Mouse (Mus musculus): Measurements from ENCODE around the gene Map3k21. TPM values are rescaled to one million over a fixed set of nuclear protein-coding genes. Genes with fewer than 3 reads are reported as not detected.

The Map3k21 gene
- polyA plus RNA-seq, 1 experiment: not detected

- H3K36me3 ChIP-seq (ENCODE audit: control insufficient read depth, insufficient read depth): no peaks in the 10 kb centered on the region
- H3K27me3 ChIP-seq (ENCODE audit: control insufficient read depth, insufficient read depth, insufficient read length): no peaks in the 10 kb centered on the region
- H3ac ChIP-seq (ENCODE audit: control insufficient read depth, insufficient read length): no peak overlapping the region
- no peak for TF ChIP-seq TCF12 (IDR thresholded peaks at IDR 0.05; ENCODE audit: insufficient read depth, poor library complexity, severe bottlenecking)
- no peak for TF ChIP-seq REST (IDR thresholded peaks at IDR 0.05; ENCODE audit: insufficient read depth, insufficient read length)
- TF ChIP-seq MYOG (IDR thresholded peaks at IDR 0.05; ENCODE audit: control insufficient read depth in 1 of 3, insufficient read depth in 1 of 3, insufficient read length in 2 of 3, low read depth in 2 of 3): no peak
- TF ChIP-seq E2F4 (IDR thresholded peaks at IDR 0.05; ENCODE audit: insufficient read depth): no peak
- TF ChIP-seq SRF (IDR thresholded peaks at IDR 0.05; ENCODE audit: control insufficient read depth, insufficient read length, low read depth): no peak
- TF ChIP-seq CEBPB (IDR thresholded peaks at IDR 0.05; ENCODE audit: insufficient read depth, poor library complexity, severe bottlenecking): no peak
- no peak for TF ChIP-seq POLR2A (IDR thresholded peaks at IDR 0.05; ENCODE audit: insufficient read length, low read depth)
- no peak for TF ChIP-seq MAX (IDR thresholded peaks at IDR 0.05; ENCODE audit: low read depth)
- no peak for TF ChIP-seq MYOD1 (IDR thresholded peaks at IDR 0.05; ENCODE audit: control insufficient read depth in 1 of 3, insufficient read length in 2 of 3, low read depth in 2 of 3)
- no peak for TF ChIP-seq USF1 (IDR thresholded peaks at IDR 0.05; ENCODE audit: low read depth)
- TF ChIP-seq TCF3 (IDR thresholded peaks at IDR 0.05; ENCODE audit: insufficient read length, low read depth): no peak
- no peak for TF ChIP-seq POLR2AphosphoS2 (IDR thresholded peaks at IDR 0.05; ENCODE audit: insufficient read length, low read depth)
- H3K4me2 ChIP-seq (ENCODE audit: low read depth): no peak overlapping the region
- H3K79me2 ChIP-seq (ENCODE audit: control insufficient read depth, insufficient read depth): no peaks in the 10 kb centered on the region
- no peak overlapping the region for H3K4me3 ChIP-seq
Observed at GRCm38 (mm10) chr8:125975981-125976380, 65.7 kb downstream of the Map3k21 start.

- TF ChIP-seq E2F4 (IDR thresholded peaks at IDR 0.05; ENCODE audit: insufficient read depth) (no peak), CEBPB (IDR thresholded peaks at IDR 0.05; ENCODE audit: insufficient read depth, poor library complexity, severe bottlenecking) (no peak), POLR2AphosphoS2 (IDR thresholded peaks at IDR 0.05; ENCODE audit: insufficient read length, low read depth) (no peak), TCF12 (IDR thresholded peaks at IDR 0.05; ENCODE audit: insufficient read depth, poor library complexity, severe bottlenecking) (no peak), MAX (IDR thresholded peaks at IDR 0.05; ENCODE audit: low read depth) (no peak), MYOD1 (IDR thresholded peaks at IDR 0.05; ENCODE audit: control insufficient read depth in 1 of 3, insufficient read length in 2 of 3, low read depth in 2 of 3) (no peak), USF1 (IDR thresholded peaks at IDR 0.05; ENCODE audit: low read depth) (no peak), TCF3 (IDR thresholded peaks at IDR 0.05; ENCODE audit: insufficient read length, low read depth) (no peak), POLR2A (IDR thresholded peaks at IDR 0.05; ENCODE audit: insufficient read length, low read depth) (no peak), REST (IDR thresholded peaks at IDR 0.05; ENCODE audit: insufficient read depth, insufficient read length) (no peak), SRF (IDR thresholded peaks at IDR 0.05; ENCODE audit: control insufficient read depth, insufficient read length, low read depth) (no peak), MYOG (IDR thresholded peaks at IDR 0.05; ENCODE audit: control insufficient read depth in 1 of 3, insufficient read depth in 1 of 3, insufficient read length in 2 of 3, low read depth in 2 of 3) (no peak)
- H3K27me3 ChIP-seq (ENCODE audit: control insufficient read depth, insufficient read depth, insufficient read length): no peaks in the 10 kb centered on the region
- no peak overlapping the region for H3ac ChIP-seq (ENCODE audit: control insufficient read depth, insufficient read length)
- no peaks in the 10 kb centered on the region for H3K79me2 ChIP-seq (ENCODE audit: control insufficient read depth, insufficient read depth)
- H3K4me3 ChIP-seq: no peak overlapping the region
- H3K36me3 ChIP-seq (ENCODE audit: control insufficient read depth, insufficient read depth): no peaks in the 10 kb centered on the region
- no peak overlapping the region for H3K4me2 ChIP-seq (ENCODE audit: low read depth)
Observed at GRCm38 (mm10) chr8:125980826-125981225, 70.6 kb downstream of the Map3k21 start.

- Histone ChIP-seq H3K79me2 (ENCODE audit: control insufficient read depth, insufficient read depth) (no peaks in the 10 kb centered on the region), H3K4me2 (ENCODE audit: low read depth) (no peak overlapping the region), H3K4me3 (no peak overlapping the region), H3K36me3 (ENCODE audit: control insufficient read depth, insufficient read depth) (no peaks in the 10 kb centered on the region), H3ac (ENCODE audit: control insufficient read depth, insufficient read length) (no peak overlapping the region), H3K27me3 (ENCODE audit: control insufficient read depth, insufficient read depth, insufficient read length) (no peaks in the 10 kb centered on the region)
- TF ChIP-seq POLR2AphosphoS2 (IDR thresholded peaks at IDR 0.05; ENCODE audit: insufficient read length, low read depth): no peak
- TF ChIP-seq MAX (IDR thresholded peaks at IDR 0.05; ENCODE audit: low read depth): no peak
- TF ChIP-seq E2F4 (IDR thresholded peaks at IDR 0.05; ENCODE audit: insufficient read depth): no peak
- no peak for TF ChIP-seq MYOD1 (IDR thresholded peaks at IDR 0.05; ENCODE audit: control insufficient read depth in 1 of 3, insufficient read length in 2 of 3, low read depth in 2 of 3)
- no peak for TF ChIP-seq REST (IDR thresholded peaks at IDR 0.05; ENCODE audit: insufficient read depth, insufficient read length)
- no peak for TF ChIP-seq TCF3 (IDR thresholded peaks at IDR 0.05; ENCODE audit: insufficient read length, low read depth)
Observed at GRCm38 (mm10) chr8:125983515-125983914, 73.3 kb downstream of the Map3k21 start.

- H3K4me2 ChIP-seq (ENCODE audit: low read depth): no peak overlapping the region
- H3K27me3 ChIP-seq (ENCODE audit: control insufficient read depth, insufficient read depth, insufficient read length): no peaks in the 10 kb centered on the region
- H3ac ChIP-seq (ENCODE audit: control insufficient read depth, insufficient read length): no peak overlapping the region
- H3K4me3 ChIP-seq: no peak overlapping the region
- H3K79me2 ChIP-seq (ENCODE audit: control insufficient read depth, insufficient read depth): no peaks in the 10 kb centered on the region
- H3K36me3 ChIP-seq (ENCODE audit: control insufficient read depth, insufficient read depth): no peaks in the 10 kb centered on the region
- TF ChIP-seq TCF12 (IDR thresholded peaks at IDR 0.05; ENCODE audit: insufficient read depth, poor library complexity, severe bottlenecking): no peak
- no peak for TF ChIP-seq MYOD1 (IDR thresholded peaks at IDR 0.05; ENCODE audit: control insufficient read depth in 1 of 3, insufficient read length in 2 of 3, low read depth in 2 of 3)
- no peak for TF ChIP-seq TCF3 (IDR thresholded peaks at IDR 0.05; ENCODE audit: insufficient read length, low read depth)
- TF ChIP-seq REST (IDR thresholded peaks at IDR 0.05; ENCODE audit: insufficient read depth, insufficient read length): no peak
- no peak for TF ChIP-seq E2F4 (IDR thresholded peaks at IDR 0.05; ENCODE audit: insufficient read depth)
Observed at GRCm38 (mm10) chr8:125984140-125984539, 73.9 kb downstream of the Map3k21 start.

- H3K36me3 ChIP-seq (ENCODE audit: control insufficient read depth, insufficient read depth): no peaks in the 10 kb centered on the region
- no peaks in the 10 kb centered on the region for H3K79me2 ChIP-seq (ENCODE audit: control insufficient read depth, insufficient read depth)
- no peak overlapping the region for H3K4me3 ChIP-seq
- H3ac ChIP-seq (ENCODE audit: control insufficient read depth, insufficient read length): no peak overlapping the region
- no peak overlapping the region for H3K4me2 ChIP-seq (ENCODE audit: low read depth)
- peaks cover 5% of the 10 kb centered on the region for H3K27me3 ChIP-seq (ENCODE audit: control insufficient read depth, insufficient read depth, insufficient read length)
- no peak for TF ChIP-seq MYOD1 (IDR thresholded peaks at IDR 0.05; ENCODE audit: control insufficient read depth in 1 of 3, insufficient read length in 2 of 3, low read depth in 2 of 3)
- no peak for TF ChIP-seq MYOG (IDR thresholded peaks at IDR 0.05; ENCODE audit: control insufficient read depth in 1 of 3, insufficient read depth in 1 of 3, insufficient read length in 2 of 3, low read depth in 2 of 3)
- no peak for TF ChIP-seq POLR2A (IDR thresholded peaks at IDR 0.05; ENCODE audit: insufficient read length, low read depth)
- TF ChIP-seq CEBPB (IDR thresholded peaks at IDR 0.05; ENCODE audit: insufficient read depth, poor library complexity, severe bottlenecking): no peak
- no peak for TF ChIP-seq SRF (IDR thresholded peaks at IDR 0.05; ENCODE audit: control insufficient read depth, insufficient read length, low read depth)
- no peak for TF ChIP-seq TCF3 (IDR thresholded peaks at IDR 0.05; ENCODE audit: insufficient read length, low read depth)
- TF ChIP-seq USF1 (IDR thresholded peaks at IDR 0.05; ENCODE audit: low read depth): no peak
- no peak for TF ChIP-seq REST (IDR thresholded peaks at IDR 0.05; ENCODE audit: insufficient read depth, insufficient read length)
- no peak for TF ChIP-seq MAX (IDR thresholded peaks at IDR 0.05; ENCODE audit: low read depth)
- TF ChIP-seq TCF12 (IDR thresholded peaks at IDR 0.05; ENCODE audit: insufficient read depth, poor library complexity, severe bottlenecking): no peak
- TF ChIP-seq E2F4 (IDR thresholded peaks at IDR 0.05; ENCODE audit: insufficient read depth): no peak
- no peak for TF ChIP-seq POLR2AphosphoS2 (IDR thresholded peaks at IDR 0.05; ENCODE audit: insufficient read length, low read depth)
Observed at GRCm38 (mm10) chr8:125985364-125985763, 75.1 kb downstream of the Map3k21 start.

Measured in myocyte (in vitro differentiated cells).